Mouse (Mus musculus): ENCODE data around the gene Gramd1b.

The Gramd1b gene

GRCm38 (mm10) chr9:40275904-40276303 lies 255.3 kb downstream of the Gramd1b start:
- DNase-seq (ENCODE audit: extremely low spot score, low spot score): no peak

GRCm38 (mm10) chr9:40272822-40273221 lies 258.4 kb downstream of the Gramd1b start:
- no peak for DNase-seq (ENCODE audit: extremely low spot score, low spot score)

- no peak for DNase-seq (ENCODE audit: extremely low spot score, low spot score)
These were observed 260.1 kb downstream of the Gramd1b start for GRCm38 (mm10) chr9:40271075-40271474.

GRCm38 (mm10) chr9:40269880-40270279 lies 261.3 kb downstream of the Gramd1b start:
- DNase-seq (ENCODE audit: extremely low spot score, low spot score): no peak

- DNase-seq (ENCODE audit: extremely low spot score, low spot score): peak; percentile 62
These were observed 261.9 kb downstream of the Gramd1b start, which contains the start of gene Scn3b for GRCm38 (mm10) chr9:40269103-40269861. Scn3b (plus strand) TSS chr9:40269217.

- DNase-seq (ENCODE audit: extremely low spot score, low spot score): peak; percentile 13
These were observed 262.5 kb downstream of the Gramd1b start for GRCm38 (mm10) chr9:40268748-40269102.

GRCm38 (mm10) chr9:40268040-40268747 lies 263.0 kb downstream of the Gramd1b start:
- peak; percentile 21 for DNase-seq (ENCODE audit: extremely low spot score, low spot score)

- DNase-seq (ENCODE audit: extremely low spot score, low spot score): no peak
These were observed 267.3 kb downstream of the Gramd1b start for GRCm38 (mm10) chr9:40263874-40264273.

GRCm38 (mm10) chr9:40252459-40252858 lies 278.7 kb downstream of the Gramd1b start:
- DNase-seq (ENCODE audit: extremely low spot score, low spot score): no peak

GRCm38 (mm10) chr9:40249106-40249505 lies 282.1 kb downstream of the Gramd1b start:
- DNase-seq (ENCODE audit: extremely low spot score, low spot score): no peak

- no peak for DNase-seq (ENCODE audit: extremely low spot score, low spot score)
These were observed 284.5 kb downstream of the Gramd1b start for GRCm38 (mm10) chr9:40246702-40247101.

- DNase-seq (ENCODE audit: extremely low spot score, low spot score): no peak
These were observed 285.1 kb downstream of the Gramd1b start for GRCm38 (mm10) chr9:40245974-40246665.

- DNase-seq (ENCODE audit: extremely low spot score, low spot score): no peak
These were observed 285.7 kb downstream of the Gramd1b start for GRCm38 (mm10) chr9:40245466-40245865.

Measured in neural tube, embryonic 10.5 days (tissue).